Mouse (Mus musculus): ENCODE data around the gene Osbpl9.

Gene Osbpl9

DNA sequence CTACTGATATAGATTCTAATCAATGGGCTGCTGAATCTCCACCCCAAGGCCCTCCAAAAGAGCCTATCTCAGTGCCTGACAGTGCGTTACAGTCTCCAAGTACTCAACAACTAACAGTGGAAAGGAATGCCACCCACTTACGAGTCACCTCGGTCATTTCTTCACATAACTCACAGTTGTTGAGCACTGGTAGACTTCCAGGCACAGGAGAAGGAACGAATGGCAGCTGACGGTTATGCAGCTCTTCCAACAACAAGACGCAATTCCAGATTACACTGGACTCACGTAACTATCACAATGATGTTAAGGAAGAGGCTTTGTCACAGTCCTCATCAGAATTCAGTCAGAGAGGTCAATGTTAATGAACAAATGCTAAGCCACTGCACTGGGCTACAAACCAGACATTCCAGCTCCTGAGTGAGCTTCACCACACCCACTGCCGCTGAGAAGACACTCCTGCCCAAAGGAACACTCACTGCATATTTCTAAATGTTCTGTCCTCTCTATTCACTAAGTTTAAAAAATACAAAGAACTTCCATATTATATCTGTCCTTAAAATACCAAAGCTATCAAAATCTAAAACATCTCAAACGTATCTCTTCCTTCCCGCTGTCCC is 70.7 kb downstream of the Osbpl9 start:
- DNase-seq: no peak

DNA sequence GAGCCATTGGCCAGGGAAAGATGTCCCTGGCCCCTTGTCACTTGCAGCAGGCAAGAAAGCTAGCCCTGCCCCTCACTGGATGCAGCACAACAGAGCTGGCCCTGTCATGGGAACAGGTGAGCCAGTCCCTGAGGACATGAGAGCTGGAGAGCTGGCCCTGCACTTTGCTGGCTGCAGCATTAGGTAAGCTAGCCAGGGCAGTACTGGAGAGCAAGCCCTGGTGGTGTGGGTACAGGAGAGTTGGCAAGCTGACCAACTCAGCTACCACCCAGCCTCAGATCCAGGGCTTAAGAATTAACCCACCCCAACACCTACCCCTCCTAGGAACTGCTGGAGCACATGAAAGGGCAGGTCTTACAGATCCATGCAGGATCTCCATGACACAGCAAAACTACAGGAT is 73.1 kb downstream of the Osbpl9 start:
- no peak for DNase-seq

DNA sequence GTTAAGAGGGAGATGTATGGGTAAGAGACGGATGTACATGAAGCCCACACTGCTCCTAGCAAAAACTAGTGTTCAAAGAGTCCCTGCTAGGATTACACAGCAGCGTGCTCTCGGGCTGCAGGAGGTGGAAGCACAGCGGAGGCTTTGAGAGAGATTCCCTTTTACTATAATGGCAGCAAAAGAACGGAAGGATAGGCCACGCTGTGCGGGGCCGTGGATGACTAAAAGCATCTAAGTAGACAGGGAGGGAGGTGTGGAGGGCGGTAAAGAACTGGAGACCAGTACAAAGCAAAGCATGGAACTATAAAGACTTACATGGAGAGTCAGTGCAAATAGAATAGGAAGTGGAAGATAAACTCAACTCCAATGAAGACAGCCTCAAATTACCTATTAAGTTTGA is 74.1 kb downstream of the Osbpl9 start:
- DNase-seq: no peak

DNA sequence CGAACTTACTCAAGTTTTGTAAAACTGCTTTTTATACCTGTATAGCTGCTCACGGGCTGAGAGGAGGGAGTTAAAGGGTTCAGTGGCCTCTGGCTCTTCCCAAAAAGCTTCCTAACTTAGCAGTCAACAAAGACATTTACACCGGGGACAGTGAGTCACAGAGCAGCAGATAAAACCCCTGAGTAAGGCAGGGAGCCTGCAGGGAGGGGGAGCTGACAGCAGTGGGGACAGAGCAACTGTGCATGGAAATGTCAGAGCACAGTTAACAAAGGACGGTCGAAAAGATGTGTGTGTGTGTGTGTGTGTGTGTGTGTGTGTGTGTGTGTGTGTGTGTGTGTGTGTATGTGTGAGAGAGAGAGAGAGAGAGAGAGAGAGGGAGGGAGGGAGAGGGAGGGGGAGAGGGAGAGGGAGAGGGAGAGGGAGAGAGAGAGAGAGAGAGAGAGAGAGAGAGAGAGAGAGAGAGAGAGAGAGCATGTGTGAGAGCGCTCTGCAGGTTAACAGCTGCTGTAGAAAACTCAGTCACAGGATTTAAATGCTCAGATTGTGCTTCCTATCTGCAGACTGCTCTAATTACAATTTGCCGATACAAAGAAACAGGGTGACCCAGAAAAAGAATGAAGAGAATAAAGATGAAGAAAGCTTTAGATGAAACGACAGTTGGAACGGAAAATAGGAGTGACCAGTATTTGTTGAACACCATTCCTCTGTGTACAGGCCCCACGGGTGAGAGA is 75.1 kb downstream of the Osbpl9 start:
- DNase-seq: no peak

DNA sequence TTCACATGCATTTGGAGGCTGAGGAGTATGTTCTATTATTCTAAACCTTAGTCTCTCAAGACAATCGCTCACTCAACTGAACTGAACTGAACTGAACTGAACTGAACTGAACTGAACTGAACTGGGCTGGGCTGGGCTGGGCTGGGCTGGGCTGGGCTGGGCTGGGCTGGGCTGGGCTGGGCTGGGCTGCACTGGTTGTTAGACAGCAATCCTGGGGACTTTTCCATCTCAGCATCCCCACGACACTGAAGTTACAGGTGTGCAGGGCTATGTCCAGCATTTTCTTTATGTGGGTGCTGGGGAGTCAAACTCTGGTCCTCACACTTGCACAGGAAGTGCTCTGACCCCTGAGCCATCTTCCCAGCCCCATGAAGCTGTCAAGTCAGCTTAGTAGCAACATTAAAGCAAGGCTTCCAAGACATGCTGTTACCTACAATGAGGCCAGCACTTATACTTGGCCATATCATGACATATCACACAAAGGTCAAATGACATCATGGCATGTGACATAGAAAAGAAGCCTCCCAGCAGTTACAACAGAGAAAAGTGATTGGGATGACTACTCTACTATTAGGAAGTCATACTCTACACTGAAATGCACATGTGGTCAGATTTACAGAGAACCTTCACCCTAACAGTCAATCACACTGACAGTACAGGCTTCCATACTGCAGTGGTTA is 76.2 kb downstream of the Osbpl9 start:
- no peak for DNase-seq

DNA sequence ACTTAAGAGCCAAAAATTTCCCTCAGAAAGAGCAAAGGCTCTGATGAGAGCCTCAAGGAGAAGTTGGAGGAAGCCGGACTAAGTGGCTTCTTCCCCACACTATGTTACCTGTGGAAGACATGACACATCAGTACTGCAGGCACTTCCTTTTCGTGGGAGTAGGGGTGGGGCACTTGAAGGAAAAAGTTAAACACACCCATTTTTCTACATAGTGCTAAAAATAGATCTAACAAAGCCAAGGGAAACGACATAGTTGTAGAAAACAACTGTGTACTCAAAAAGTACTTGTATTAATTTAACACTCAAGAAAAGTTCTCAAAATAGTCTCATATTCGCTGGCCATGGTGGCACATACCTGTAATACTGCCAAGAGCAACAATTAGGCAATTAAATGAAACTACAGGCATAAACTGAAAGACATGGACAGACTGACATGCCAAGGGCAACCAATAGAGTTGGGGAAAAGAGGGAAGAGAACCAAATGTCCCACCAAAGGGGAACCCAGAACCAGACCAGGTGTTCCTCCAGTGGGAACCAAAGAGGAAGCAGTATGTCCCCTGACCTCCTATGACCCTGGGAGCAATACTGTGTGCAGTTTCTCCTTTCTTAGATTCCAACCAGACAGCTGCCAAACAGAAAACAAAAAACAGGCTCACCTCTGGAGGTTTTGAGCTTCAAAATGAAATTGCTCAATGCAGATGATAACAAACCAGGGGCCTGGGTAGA is 79.1 kb downstream of the Osbpl9 start:
- no peak for DNase-seq

DNA sequence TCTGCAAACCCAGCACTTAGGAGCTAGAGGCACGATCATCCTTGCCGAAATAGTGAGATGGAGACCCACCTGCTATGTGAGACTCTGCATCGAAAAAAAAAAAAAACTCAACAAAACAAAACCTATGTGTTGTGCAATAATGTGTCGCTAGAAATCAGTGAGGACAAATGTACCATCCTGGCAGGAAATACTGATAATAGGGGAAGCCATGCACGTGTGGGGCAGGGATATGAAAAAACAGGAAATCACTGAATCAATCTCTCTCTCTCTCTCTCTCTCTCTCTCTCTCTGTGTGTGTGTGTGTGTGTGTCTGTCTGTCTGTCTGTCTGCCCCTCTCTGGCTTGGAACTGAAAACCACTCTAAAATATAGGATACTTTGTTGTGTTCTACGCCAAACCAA is 81.3 kb downstream of the Osbpl9 start:
- no peak for DNase-seq

DNA sequence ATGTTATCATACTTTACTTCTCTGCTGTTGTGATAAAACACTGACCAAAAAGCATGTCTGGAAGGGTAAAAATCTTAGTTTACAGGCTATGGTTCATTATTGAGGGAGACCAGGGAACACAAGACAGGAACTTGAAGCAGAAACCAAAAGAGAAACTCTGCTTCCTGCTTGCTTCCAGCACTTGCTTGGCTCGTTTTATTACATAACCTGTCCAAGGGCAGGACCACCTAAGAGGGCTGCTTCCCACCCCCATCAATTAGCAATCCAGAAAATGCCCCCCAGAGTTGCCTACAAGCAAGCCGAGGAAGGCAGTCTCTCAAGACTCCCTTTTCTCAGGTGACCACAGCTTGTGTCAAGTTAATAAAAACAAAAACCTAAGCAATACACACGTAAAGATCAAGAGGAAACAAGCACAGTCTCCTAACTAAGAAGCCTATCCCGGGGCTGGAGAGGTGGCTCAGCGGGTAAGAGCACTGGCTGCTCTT is 82.4 kb downstream of the Osbpl9 start:
- DNase-seq: no peak

DNA sequence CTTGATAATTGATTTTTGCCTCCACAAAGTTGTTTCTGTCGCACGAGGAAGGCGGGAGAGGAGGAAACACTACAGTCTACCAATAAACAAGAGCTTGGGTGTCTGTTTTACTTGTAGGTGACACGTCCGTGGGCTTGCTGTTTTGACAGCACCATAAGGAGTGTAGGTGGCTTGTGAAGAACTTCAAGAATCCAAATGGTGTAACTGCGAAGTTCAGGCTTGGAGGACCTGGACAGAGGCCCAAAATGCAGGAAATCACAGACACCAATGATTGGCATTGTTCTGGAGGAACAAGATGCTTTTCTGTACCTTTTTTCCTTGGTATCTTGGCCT is 83.8 kb downstream of the Osbpl9 start:
- DNase-seq: no peak

DNA sequence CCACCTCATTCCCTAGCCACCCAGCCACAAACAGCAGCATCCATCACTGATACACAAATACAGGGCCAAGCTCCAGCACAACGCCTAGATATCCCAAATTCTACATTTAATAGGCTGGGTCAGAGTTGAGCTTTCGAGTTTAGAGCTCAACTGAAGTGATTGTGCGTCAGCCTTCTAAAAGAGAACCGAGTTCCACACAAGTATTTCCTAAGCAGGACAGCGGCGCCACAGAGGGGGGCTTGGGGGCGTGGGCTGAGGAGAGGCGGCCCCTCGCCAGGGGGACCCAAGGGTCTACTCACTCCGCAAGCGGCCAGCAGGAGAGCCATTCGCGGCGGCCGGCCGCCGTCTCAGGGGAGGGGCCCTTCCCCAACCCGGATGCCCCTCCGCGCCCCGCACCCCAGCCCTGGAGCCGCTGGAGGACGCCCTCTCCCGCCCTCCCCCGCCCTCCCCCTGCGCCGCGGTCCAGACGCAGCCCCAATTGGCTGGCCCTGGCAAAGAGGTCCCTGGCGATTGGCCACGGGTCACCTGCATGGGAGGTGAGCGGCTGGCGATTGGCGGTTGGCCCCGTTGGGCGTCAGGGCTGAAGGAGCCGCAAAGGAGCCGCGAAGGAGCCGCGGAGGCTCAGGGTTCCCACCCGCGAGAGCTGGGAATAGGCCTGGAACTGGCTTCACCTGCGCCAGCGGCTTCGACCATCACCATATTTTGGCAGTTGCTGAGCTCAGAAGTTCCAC is 84.3 kb downstream of the Osbpl9 start:
- peak; percentile 96 to 97 for DNase-seq

DNA sequence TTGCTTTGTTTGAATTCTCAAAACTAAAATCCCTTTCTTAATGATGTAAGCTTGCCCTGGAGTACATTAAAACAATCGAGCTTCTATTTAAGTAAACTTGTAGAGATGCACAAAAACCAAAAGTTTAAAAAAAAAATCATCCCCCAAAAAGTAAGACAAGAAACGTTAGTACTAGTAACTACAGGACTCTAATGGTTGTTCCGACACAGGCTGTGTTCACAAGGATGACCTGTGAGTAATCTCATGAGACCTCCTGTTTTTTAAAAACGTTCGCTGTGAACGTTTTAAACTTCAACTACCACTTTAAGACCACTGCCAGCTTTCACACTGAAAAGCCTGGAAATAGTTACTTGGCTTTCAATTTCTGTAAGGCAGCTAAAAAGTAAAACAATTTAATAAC is 85.1 kb downstream of the Osbpl9 start:
- no peak for DNase-seq

DNA sequence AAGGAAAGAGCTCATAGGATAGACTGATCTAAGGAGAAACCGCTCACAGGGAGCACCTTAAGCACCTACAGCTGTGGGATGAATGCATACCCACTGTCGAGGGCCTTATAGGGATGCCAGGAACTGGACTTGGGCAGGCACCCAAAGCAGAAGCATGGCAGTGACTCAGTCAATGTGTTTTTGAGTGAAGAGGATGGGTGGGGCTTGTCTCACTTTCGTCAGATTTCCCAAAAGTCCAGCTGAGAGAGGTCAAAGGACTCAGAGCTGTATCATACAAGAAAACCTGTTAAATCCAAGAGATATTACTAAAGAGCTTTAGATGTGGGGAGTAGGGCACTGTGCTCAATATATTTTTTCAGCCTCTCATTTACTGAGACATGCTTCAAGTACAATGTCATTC is 85.6 kb downstream of the Osbpl9 start:
- no peak for DNase-seq

DNA sequence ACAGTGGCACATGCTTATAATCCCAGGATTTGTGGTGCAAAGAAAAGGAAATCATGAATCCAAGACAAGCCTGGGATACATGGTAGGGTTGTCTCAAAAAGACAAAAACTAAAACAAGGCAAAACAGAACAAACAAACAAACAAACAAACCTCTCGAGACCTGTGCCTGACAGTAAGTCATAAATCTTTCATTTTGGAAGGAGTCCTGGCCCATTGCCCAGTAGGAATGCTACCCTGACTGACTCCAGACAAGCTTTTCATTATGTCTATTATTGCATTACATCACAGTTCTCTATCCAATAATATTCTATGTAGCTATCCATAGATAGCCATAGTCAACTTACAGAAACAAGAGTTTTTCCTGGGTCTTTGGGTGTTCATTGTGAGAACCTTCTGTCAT is 86.3 kb downstream of the Osbpl9 start:
- peak in 1 of 2 experiments; percentile 27 for DNase-seq

DNA sequence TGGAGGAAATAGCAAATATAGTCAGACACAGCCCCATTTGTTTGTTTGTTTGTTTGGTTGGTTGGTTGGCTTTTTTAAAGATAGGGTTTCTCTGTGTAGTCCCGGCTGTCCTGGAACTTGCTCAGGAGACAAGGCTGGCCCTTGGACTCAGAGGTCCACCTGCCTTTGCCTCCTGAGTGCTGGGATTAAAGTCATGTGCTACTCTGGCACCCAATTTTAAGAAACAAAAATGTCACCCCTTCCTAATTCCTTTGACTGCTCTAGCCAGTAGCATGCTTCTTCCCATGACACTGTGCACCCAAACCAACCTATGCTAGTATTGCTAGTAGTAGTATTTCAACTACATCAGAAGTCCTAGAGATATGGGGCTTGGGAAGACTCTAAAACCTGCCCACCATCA is 87.8 kb downstream of the Osbpl9 start:
- no peak for DNase-seq

DNA sequence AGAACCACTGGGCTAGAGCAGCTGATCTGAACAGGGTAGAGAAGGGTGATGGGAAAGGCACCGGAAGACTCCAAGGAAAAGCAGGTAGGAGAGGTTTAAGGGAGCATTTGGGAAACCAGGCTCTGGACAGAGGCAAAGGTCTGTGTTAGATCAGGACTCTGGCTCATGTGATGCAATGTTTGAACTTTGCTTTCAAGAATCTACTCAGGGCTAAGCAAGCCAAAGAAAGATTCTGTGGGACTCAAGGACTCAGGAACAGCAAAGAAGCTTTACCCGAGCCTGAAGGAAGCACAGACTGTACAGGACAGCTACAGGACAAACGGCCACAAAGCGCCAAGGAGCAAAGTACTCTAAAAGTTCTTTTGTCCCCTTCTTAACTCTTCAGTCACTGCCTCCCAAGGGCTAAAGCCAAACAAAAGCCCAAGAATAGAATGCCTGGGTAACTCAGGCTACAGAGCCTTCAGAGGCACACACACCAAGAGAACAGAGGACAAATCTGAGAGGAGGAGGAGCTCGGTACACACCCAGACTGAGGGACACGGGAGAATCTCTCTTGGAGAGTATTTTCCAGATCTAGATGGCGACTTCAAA is 89.1 kb downstream of the Osbpl9 start:
- no peak for DNase-seq

DNA sequence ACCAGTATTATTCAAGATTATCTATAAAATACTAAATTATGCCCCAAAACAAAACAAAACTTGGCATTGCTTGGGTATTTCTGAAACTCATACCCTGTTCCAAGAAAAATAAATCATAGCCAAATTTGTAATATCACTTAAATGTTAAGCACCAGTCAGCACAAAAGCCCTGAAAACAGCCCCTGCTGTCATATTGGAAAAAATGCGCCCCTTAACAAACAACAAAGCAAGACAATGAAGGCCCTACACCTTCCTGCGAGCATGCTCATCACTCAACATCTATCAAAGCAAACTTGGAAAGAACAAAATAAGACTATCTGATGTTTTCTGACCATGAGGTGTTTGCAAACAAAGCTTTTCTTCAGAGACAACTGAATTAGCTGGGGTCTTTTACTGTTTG is 91.1 kb downstream of the Osbpl9 start:
- no peak for DNase-seq

DNA sequence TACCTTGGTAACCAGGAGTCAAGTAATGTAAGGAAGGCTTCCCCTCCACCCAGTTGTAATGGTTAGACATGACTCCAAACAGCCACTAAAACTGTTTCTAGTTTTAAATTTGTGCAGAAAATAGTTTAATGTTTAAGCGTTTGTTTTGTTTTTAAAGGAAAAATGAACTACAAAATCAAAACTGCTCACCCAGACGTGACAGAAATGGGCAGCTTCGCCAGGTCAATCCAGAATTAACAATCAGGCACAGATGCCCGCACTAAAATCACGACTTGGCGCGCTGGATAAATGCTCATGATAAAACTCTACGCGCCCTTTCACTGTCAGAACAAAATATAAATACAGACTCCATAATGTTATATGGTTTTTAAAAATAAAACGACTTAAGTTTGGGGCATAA is 92.4 kb downstream of the Osbpl9 start:
- no peak for DNase-seq

DNA sequence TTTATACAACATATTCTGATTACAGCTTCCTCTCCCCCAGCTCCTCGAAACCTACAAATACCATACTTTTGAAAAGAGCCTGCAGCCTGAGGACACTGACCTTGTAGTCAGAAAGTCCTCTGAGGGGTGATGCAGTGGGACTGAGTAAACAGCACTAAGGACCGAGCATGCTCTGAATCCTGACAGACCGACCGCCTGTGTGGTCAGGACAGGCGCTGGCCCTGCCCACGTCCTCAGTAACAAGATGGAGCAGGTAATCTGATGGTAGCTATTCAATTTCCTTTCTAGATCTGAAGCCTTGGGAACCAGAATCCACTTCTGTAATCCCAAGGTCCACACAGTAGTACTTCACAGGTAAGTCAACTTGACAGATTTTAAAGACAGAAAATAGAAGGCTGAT is 93.1 kb downstream of the Osbpl9 start:
- no peak for DNase-seq

DNA sequence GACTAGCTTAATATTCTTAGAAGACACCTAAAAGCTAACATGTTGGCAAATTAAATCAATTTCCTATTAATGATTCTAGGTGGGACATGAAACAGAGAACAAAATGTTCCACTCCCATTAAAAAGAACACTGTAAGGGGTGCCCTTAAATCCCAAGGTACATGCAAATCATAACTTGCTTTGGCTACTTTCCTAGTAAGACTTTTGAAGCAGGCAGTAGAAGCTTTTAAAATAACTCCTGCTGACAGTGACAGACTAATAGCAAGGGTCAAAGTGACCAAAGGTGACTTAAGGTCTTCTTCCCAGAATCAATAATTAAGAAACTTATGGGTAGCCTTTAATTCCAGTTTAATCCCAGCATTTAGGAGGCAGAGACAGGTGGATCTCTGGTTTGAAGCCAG is 95.5 kb downstream of the Osbpl9 start:
- no peak for DNase-seq

DNA sequence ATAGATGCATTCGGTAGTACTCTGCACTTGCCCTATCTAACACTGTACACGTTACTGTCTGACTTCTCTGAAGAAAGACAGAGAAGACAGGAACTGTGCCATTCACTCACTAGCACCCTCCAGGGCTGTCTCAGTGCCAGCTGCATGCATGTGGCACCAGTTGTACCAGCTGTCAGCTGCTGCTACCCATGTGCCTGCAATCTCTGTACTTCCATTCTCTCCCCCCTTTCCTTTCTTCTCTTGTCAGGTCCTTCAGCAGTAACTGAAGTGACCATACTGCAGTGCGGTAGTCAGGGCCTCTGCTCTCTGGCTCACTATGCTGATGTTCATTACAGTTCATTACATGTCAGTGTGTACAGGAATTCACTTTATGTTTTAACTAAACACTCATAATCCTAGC is 96.0 kb downstream of the Osbpl9 start:
- no peak for DNase-seq

DNA sequence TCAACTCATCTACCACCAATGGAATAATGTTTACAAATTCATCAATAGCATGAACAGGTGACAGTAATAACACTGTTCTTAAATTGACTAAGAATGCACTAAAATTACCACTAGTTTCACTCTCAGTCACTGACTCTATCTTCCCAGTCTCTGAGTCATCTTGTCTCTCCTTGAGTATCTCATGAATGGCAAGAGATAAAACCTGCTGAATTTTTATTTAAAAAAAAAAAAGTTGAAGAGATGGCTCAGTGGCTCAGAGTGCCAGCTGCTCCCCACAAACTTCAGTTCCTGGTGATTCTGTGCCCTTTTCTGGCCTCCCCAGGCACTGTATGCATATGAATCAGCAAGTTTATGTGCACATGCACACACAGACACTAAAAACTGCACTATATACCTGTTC is 96.8 kb downstream of the Osbpl9 start:
- no peak for DNase-seq

DNA sequence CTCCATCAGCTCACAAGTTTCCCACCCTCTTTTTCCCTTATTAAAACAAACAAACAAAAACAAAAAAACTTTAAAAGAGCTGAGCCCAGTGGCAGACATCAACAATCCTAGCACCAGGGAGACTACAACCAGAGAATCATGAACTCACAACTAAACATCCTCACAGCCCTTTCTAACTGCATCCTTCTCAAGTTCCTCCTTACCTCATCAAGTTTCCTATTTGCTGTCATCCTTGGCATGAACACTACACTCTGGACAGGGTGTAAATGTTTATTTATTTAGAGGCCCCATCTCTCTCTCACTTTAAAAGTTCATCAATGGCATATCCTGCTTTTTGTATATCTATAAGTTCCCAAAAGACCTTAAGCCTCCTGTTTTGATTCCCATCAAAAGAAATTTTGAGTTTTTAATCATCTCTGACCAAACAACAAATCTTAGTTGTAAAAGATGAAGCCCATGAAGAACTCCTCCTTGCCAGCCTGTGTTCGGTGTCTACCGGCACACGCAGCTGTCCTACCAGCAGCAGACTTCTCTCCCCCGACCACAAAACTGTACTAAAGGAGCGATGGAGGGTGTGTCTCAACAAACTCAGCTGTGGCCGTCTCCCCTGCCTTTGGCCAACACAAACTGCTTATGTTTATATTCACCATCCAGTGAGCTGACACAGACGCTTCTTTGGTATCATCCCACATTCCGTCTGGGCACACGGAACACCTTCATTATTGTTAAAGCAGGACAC is 98.8 kb downstream of the Osbpl9 start:
- DNase-seq: peak in 1 of 2 experiments; percentile 30
